Mouse (Mus musculus) spleen, adult 2 months (tissue): ENCODE data around the gene Foxp2.

ENCODE experiments used
- CTCF ChIP-seq: fragments of 200-500 bp; IDR thresholded peaks from 2 replicates; pipeline ENCODE4 v1.5.1; 2011; ENCODE audit warnings: mild to moderate bottlenecking, inconsistent platforms; ENCODE audit not compliant: insufficient read depth, insufficient read length, insufficient replicate concordance; ENCODE audit errors: extremely low read depth
- POLR2A ChIP-seq: fragments of 200-500 bp; IDR thresholded peaks from 2 replicates; pipeline ENCODE4 v1.6.1; 2011; ENCODE audit warnings: low read depth, low read length, inconsistent platforms

DNA sequence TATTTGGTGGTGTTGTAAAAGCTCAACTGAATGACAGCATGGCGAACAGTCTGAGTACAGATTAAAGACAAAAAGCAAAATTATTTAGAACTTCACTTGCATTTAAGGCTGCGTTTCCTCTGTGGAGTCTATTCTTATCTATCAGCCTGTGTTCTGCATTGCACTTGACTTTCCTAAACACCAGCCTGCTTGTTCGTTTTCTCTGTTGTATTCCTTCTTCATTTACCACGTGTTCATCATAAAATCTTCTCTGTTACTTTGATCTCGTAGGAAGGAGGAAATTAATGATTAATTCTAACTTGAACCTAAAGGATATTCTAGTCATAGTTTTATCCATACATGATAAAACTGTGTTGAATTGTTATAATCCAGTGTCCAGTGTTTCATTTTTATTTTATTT lies 392.9 kb downstream of the Foxp2 start:
- TF ChIP-seq POLR2A (no peak), CTCF (no peak)
